Mouse (Mus musculus) liver, adult 2 months (tissue): ENCODE data around the gene Nxn. TPM values are rescaled to one million over a fixed set of nuclear protein-coding genes. Genes with fewer than 3 reads are reported as not detected.

ENCODE experiments used
- DNase-seq: peaks from one replicate; pipeline ENCODE4 v3.0.0-alpha.2; 2011; ENCODE audit warnings: low read depth, low spot score; ENCODE audit errors: extremely low read depth
- H3K27ac ChIP-seq: fragments of 200-500 bp; replicated peaks from 2 replicates; pipeline ENCODE4 v1.5.1; 2012; ENCODE audit warnings: low read depth, mild to moderate bottlenecking, control low read depth, inconsistent platforms, low read length; ENCODE audit not compliant: insufficient read depth
- H3K27me3 ChIP-seq: fragments of 200-500 bp; 2 replicates; pipeline ENCODE4 v1.6.1; 2012; ENCODE audit warnings: mild to moderate bottlenecking, moderate library complexity, low read length, inconsistent platforms; ENCODE audit not compliant: control insufficient read depth, insufficient read depth
- H3K36me3 ChIP-seq: fragments of 200-500 bp; 2 replicates; pipeline ENCODE4 v1.6.1; 2012; ENCODE audit warnings: low read length, inconsistent platforms; ENCODE audit not compliant: control insufficient read depth, insufficient read depth
- H3K4me1 ChIP-seq: fragments of 200-500 bp; 2 replicates; pipeline ENCODE4 v1.6.1; 2011; ENCODE audit warnings: low read length; ENCODE audit not compliant: control insufficient read depth, insufficient read depth
- H3K4me3 ChIP-seq: fragments of 200-500 bp; 2 replicates; pipeline ENCODE4 v1.5.1; 2011; ENCODE audit warnings: low read depth, mild to moderate bottlenecking, control low read depth, low read length, moderate library complexity; ENCODE audit not compliant: insufficient read depth
- H3K79me2 ChIP-seq: fragments of 200-500 bp; 2 replicates; pipeline ENCODE4 v1.6.1; 2012; ENCODE audit warnings: inconsistent platforms, mild to moderate bottlenecking, low read length, moderate library complexity; ENCODE audit not compliant: control insufficient read depth, insufficient read depth
- H3K9ac ChIP-seq: fragments of 200-500 bp; 2 replicates; pipeline ENCODE4 v1.6.1; 2012; ENCODE audit warnings: low read depth, mild to moderate bottlenecking, control low read depth, inconsistent platforms, low read length
- CTCF ChIP-seq: fragments of 200-500 bp; IDR thresholded peaks from 2 replicates; pipeline ENCODE4 v1.5.1; 2011; ENCODE audit warnings: low read depth, low read length, control low read depth
- POLR2A ChIP-seq: fragments of 200-500 bp; IDR thresholded peaks from 2 replicates; pipeline ENCODE4 v1.6.1; 2011; ENCODE audit warnings: low read length, control low read depth; ENCODE audit not compliant: insufficient read depth; ENCODE audit errors: extremely low read depth
- WGBS: fragments of 180-500 bp; shearing (Covaris S2); methylation state at CpG from one replicate; pipeline ENCODE4 v1.1.7; 2018; 5-methylcytosine and 5-hydroxymethylcytosine counted together
- polyA plus RNA-seq: library from polyadenylated mRNA; depleted of rRNA; stranded (reverse); fragments of >200 nt; gene quantifications from 2 replicates; pipeline ENCODE4 v1.2.3, GENCODE M21; 2012
- total RNA-seq: library from RNA; depleted of rRNA; stranded (reverse); fragments of >200 nt; gene quantifications from 2 replicates; pipeline ENCODE4 v1.2.3, GENCODE M21; 2014

Gene Nxn
- total and polyA plus RNA-seq, 2 experiments = 1.0 to 1.6 TPM

GRCm38 (mm10) chr11:76420896-76421295 is 22.0 kb upstream of the Nxn start:
- Histone ChIP-seq H3K27me3 (no peaks in the 10 kb centered on the region), H3K36me3 (peaks cover 7% of the 10 kb centered on the region; the same call in 1 of the 2 replicates), H3K27ac (no peak overlapping the region), H3K4me1 (no peaks in the 10 kb centered on the region), H3K9ac (no peak overlapping the region), H3K4me3 (no peak overlapping the region), H3K79me2 (no peaks in the 10 kb centered on the region)
- no peak for DNase-seq
- WGBS = 63% methylated on average over 4 of the region's 4 CpGs
- TF ChIP-seq CTCF (no peak), POLR2A (no peak)

DNA sequence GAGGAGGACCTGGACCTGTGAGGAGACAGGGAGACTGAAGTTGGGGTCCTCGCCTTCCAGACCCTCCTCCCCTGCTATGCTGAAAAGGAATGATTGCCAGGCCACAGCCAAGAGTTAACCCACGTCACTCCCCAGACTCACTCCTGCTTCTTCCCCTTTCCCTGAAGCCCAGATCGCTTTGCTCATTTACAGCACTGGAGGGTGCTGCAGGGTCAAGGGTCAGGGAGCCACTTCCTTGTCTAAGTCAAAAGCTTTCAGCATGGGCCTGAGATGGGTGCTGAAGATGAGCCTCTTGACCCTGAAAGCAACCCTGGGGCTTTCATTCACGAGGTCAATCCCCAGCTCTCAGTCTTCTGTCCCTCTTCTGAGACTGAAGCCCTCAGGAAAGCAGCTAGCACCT is 20.2 kb upstream of the Nxn start:
- Histone ChIP-seq H3K27me3 (no peaks in the 10 kb centered on the region), H3K79me2 (no peaks in the 10 kb centered on the region), H3K27ac (no peak overlapping the region), H3K36me3 (peaks cover 14% of the 10 kb centered on the region; the same call in 1 of the 2 replicates), H3K4me1 (no peaks in the 10 kb centered on the region), H3K9ac (no peak overlapping the region), H3K4me3 (no peak overlapping the region)
- WGBS = 82% methylated on average over 4 of the region's 4 CpGs
- TF ChIP-seq POLR2A (no peak), CTCF (no peak)
- no peak for DNase-seq

DNA sequence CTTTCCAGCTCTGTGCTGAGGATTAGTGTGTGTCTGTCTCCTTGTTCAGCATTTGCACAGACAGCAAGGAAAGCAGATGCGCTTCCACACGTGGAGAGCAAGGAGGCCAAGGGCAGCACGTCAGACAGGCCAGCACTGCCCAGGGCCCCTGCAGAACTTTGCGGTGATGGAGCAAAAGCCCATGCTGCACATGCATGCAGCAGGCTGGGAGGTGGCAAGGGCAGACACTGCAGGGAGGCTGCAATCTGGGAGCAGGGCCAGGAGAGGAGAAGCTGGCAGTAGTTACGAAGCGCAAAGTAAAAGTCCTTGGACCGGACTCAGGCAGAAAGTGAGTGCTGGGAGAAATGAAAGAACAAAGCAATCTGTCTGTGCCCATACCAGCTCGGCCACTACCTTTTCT is 19.5 kb upstream of the Nxn start:
- DNase-seq = peak; percentile 29
- H3K27ac ChIP-seq = no peak overlapping the region
- H3K36me3 ChIP-seq = peaks cover 15% of the 10 kb centered on the region; the same call in 1 of the 2 replicates

DNA sequence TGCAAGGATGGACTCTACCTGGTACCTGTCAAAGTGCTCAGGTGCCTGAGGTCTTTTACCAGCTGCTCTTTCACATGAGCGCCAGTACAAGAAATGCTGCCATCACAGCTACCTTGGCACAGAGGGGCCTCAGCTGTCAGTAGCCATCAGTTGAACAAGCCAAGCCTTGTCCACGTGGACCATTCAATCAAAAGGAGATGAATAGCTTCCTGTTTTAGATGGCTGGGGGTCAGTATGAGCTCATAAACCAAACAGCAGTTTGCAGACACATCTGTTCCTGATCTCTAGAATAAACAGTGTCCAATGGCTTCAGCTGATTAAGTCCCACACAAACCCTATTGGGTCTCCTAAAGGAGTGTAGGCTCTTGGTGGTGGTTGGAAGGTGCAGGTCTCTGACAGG is 17.0 kb upstream of the Nxn start:
- DNase-seq = no peak
- Histone ChIP-seq H3K9ac (no peak overlapping the region), H3K27ac (no peak overlapping the region), H3K4me3 (no peak overlapping the region), H3K36me3 (peaks cover 19% of the 10 kb centered on the region; the same call in 1 of the 2 replicates), H3K79me2 (no peaks in the 10 kb centered on the region), H3K27me3 (no peaks in the 10 kb centered on the region), H3K4me1 (no peaks in the 10 kb centered on the region)
- 82% methylated on average over 2 of the region's 2 CpGs for WGBS
- TF ChIP-seq CTCF = no peak
- no peak for TF ChIP-seq POLR2A

More for the DNA sequence above, 19.5 kb upstream of the Nxn start:
- Histone ChIP-seq H3K9ac (no peak overlapping the region), H3K27me3 (no peaks in the 10 kb centered on the region), H3K4me3 (no peak overlapping the region), H3K79me2 (no peaks in the 10 kb centered on the region), H3K4me1 (no peaks in the 10 kb centered on the region)
- whole genome bisulfite sequencing = 64% methylated on average over 8 of the region's 8 CpGs
- TF ChIP-seq POLR2A = no peak
- TF ChIP-seq CTCF = no peak

DNA sequence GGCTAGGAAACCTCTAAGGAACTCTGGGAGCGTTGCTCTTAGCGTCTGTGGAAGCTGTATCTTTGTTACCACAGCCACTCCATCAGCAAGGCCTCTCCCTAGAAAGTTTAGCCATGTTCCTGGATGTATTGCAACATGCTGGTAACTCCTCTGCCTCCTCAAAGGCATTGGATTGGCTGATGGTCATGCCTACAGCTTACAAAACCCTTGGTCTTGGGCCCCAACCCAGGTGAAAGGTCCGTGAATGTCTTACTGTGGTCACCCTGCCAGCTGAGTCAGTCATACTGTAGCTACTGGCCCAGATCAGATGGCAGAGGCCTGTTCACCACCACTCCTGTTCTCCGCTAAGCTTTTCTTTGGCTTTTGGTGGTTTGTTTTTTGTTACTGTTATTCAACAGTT is 16.1 kb upstream of the Nxn start:
- WGBS = 69% methylated on average over 4 of the region's 4 CpGs
- H3K27ac ChIP-seq = no peak overlapping the region
- no peak for TF ChIP-seq CTCF
- TF ChIP-seq POLR2A = no peak
- no peak overlapping the region for H3K9ac ChIP-seq
- peak; percentile 64 for DNase-seq
- no peak overlapping the region for H3K4me3 ChIP-seq
- H3K4me1 ChIP-seq = no peaks in the 10 kb centered on the region
- no peaks in the 10 kb centered on the region for H3K27me3 ChIP-seq
- no peaks in the 10 kb centered on the region for H3K79me2 ChIP-seq
- peaks cover 19% of the 10 kb centered on the region; the same call in 1 of the 2 replicates for H3K36me3 ChIP-seq

DNA sequence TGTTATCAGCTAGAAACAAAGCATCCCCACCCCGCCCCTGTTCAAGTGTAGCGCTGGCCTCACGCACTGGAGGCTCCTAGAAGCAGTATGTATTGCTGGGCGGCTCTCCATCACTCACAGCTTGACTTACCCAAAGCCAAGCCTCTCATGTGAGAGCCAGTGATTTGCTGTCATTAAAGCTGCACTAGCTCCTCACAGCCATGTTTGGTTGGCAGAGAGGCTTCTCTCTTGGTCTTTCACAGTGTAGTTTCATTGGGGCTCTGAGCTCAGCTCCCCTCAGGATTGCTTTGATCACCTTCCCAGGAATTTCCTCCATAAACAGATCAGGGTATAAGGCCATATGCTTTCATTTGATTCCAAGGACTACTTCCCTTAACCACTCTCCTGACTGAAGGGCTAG is 14.3 kb upstream of the Nxn start:
- peaks cover 19% of the 10 kb centered on the region; the same call in 1 of the 2 replicates for H3K36me3 ChIP-seq
- 92% methylated on average over 4 of the region's 4 CpGs for WGBS

More for the DNA sequence above, 14.3 kb upstream of the Nxn start:
- no peak for TF ChIP-seq POLR2A
- no peak for TF ChIP-seq CTCF
- H3K9ac ChIP-seq = no peak overlapping the region
- H3K4me3 ChIP-seq = no peak overlapping the region
- H3K27me3 ChIP-seq = no peaks in the 10 kb centered on the region
- no peak overlapping the region for H3K27ac ChIP-seq
- H3K79me2 ChIP-seq = no peaks in the 10 kb centered on the region
- DNase-seq = no peak
- no peaks in the 10 kb centered on the region for H3K4me1 ChIP-seq
